Mouse (Mus musculus) heart, postnatal 14 days (tissue): ENCODE measurements around the gene Gm20521. TPM values are rescaled to one million over a fixed set of nuclear protein-coding genes. Genes with fewer than 3 reads are reported as not detected.

Experiments used
- total RNA-seq, 2 experiments: library from RNA; stranded (reverse); gene quantifications; 2 replicates each; pipeline ENCODE4 v1.2.3; 2021

Gm20521 gene
- total RNA-seq, 2 experiments from 2014 or later, result 4.1 to 8.1 TPM

Other genes with a start within 250 kb of the Gm20521 start
- not detected for gene Gm17606, start 242.5 kb upstream of the Gm20521 start, total RNA-seq
- 1 to 10 TPM; 1.1 to 1.6 TPM for gene Cdh24, start 242.1 kb upstream of the Gm20521 start, total RNA-seq
- gene 1700123O20Rik, start 197.2 kb upstream of the Gm20521 start, total RNA-seq, result 10 to 100 TPM; 17.2 to 18.6 TPM
- gene Acin1, start 196.5 kb upstream of the Gm20521 start, total RNA-seq, result 100 to 1,000 TPM; 105 to 106 TPM
- not detected for gene Gm29776, start 184.6 kb upstream of the Gm20521 start, total RNA-seq
- not detected for gene Cebpe, start 171.3 kb upstream of the Gm20521 start, total RNA-seq
- 1 to 10 TPM; 3.2 to 3.7 TPM for gene Slc7a8, start 101.5 kb upstream of the Gm20521 start, total RNA-seq
- gene Rnf212b, start 69.3 kb upstream of the Gm20521 start, total RNA-seq, result not detected
- 1 to 10 TPM; 6.7 to 8.6 TPM for gene Homez, start 12.5 kb upstream of the Gm20521 start, total RNA-seq
- gene Ppp1r3e, start 5.9 kb upstream of the Gm20521 start, total RNA-seq, result 1 to 10 TPM; 2.8 to 5.2 TPM
- gene Bcl2l2, start 64 bp upstream of the Gm20521 start, total RNA-seq, result 10 to 100 TPM; 35.1 to 39.2 TPM
- 10 to 100 TPM; 66.9 to 77.6 TPM for gene Pabpn1, start 9.1 kb downstream of the Gm20521 start, total RNA-seq
- 1 to 10 TPM; 3.4 to 5.6 TPM for gene Slc22a17, start 29.7 kb downstream of the Gm20521 start, total RNA-seq
- gene Efs, start 42.7 kb downstream of the Gm20521 start, total RNA-seq, result 1 to 10 TPM; 4.1 to 4.6 TPM
- not detected for gene Il25, start 49.3 kb downstream of the Gm20521 start, total RNA-seq
- gene Cmtm5, start 52.8 kb downstream of the Gm20521 start, total RNA-seq, result under 1 TPM; 0.49 to 0.60 TPM
- gene Myh6, start 83.5 kb downstream of the Gm20521 start, total RNA-seq, result over 10,000 TPM; 23,215 to 24,603 TPM
- not detected for gene Gm17428, start 93.5 kb downstream of the Gm20521 start, total RNA-seq
- gene Myh7, start 111.2 kb downstream of the Gm20521 start, total RNA-seq, result 1,000 to 10,000 TPM; 2,004 to 2,187 TPM
- 10 to 100 TPM; 23.4 to 28.4 TPM for gene Ngdn, start 132.0 kb downstream of the Gm20521 start, total RNA-seq
- gene Zfhx2, start 208.9 kb downstream of the Gm20521 start, total RNA-seq, result 1 to 10 TPM; 2.5 to 3.3 TPM
- 10 to 100 TPM in 1 of 2 experiments, 1 to 10 TPM in 1; 9.6 to 11.4 TPM for gene Thtpa, start 211.3 kb downstream of the Gm20521 start, total RNA-seq
- 1 to 10 TPM; 4.6 to 5.4 TPM for gene Ap1g2, start 223.2 kb downstream of the Gm20521 start, total RNA-seq
- under 1 TPM; 0.10 to 0.36 TPM for gene Jph4, start 233.5 kb downstream of the Gm20521 start, total RNA-seq